Mouse (Mus musculus) midbrain, embryonic 15.5 days (tissue): ENCODE results near the gene Brat1. TPM values are rescaled to one million over a fixed set of nuclear protein-coding genes. Genes with fewer than 3 reads are reported as not detected.

Experiments
- ATAC-seq: fragments of 200-750 bp; cut with Nextera tagmentation; replicated peaks from 2 replicates; pipeline ENCODE4 v1.8.0; 2017; ENCODE audit warnings: moderate TSS enrichment
- H3K27ac ChIP-seq: fragments of 300-500 bp; sonication (generic); 2 replicates; pipeline ENCODE4 v1.5.1; 2015; ENCODE audit warnings: mild to moderate bottlenecking, inconsistent platforms
- H3K27me3 ChIP-seq: fragments of 300-500 bp; sonication (generic); replicated peaks from 2 replicates; pipeline ENCODE4 v1.6.1; 2015; ENCODE audit warnings: inconsistent platforms
- H3K36me3 ChIP-seq: fragments of 300-500 bp; sonication (generic); replicated peaks from 2 replicates; pipeline ENCODE4 v1.6.1; 2015; ENCODE audit warnings: inconsistent platforms
- H3K4me1 ChIP-seq: fragments of 300-500 bp; sonication (generic); 2 replicates; pipeline ENCODE4 v1.6.1; 2015; ENCODE audit warnings: inconsistent platforms
- H3K4me2 ChIP-seq: fragments of 300-500 bp; sonication (generic); 2 replicates; pipeline ENCODE4 v1.6.1; 2015; ENCODE audit warnings: inconsistent platforms, mild to moderate bottlenecking, moderate library complexity
- H3K4me3 ChIP-seq: fragments of 300-500 bp; sonication (generic); 2 replicates; pipeline ENCODE4 v1.5.1; 2015; ENCODE audit warnings: mild to moderate bottlenecking, inconsistent platforms
- H3K9ac ChIP-seq: fragments of 300-500 bp; sonication (generic); 2 replicates; pipeline ENCODE4 v1.6.1; 2015; ENCODE audit warnings: mild to moderate bottlenecking, inconsistent platforms
- H3K9me3 ChIP-seq: fragments of 300-500 bp; sonication (generic); 2 replicates; pipeline ENCODE4 v1.6.1; 2016; ENCODE audit warnings: inconsistent platforms
- WGBS: fragments of 180-500 bp; shearing (Covaris S2); methylation state at CpG from one replicate; pipeline ENCODE4 v1.1.7; 2015; ENCODE audit warnings: mixed read lengths; 5-methylcytosine and 5-hydroxymethylcytosine counted together
- polyA plus RNA-seq: library from polyadenylated mRNA; unstranded; fragments of >200 nt; fragmentation: Nextera tagmentation; extraction: Ambion mirVana; gene quantifications from 2 replicates; pipeline ENCODE4 v1.2.1, GENCODE M21; 2015

The Brat1 gene
- polyA plus RNA-seq, 1 experiment from 2014 or later, result 25.9 TPM

GRCm38 (mm10) chr5:140703480-140704377 is 1.1 kb upstream of the Brat1 start:
- Histone ChIP-seq H3K27ac (peak overlapping the region; percentile 92), H3K9me3 (no peaks in the 10 kb centered on the region), H3K9ac (peak overlapping the region; percentile 57; the same call in 1 of the 2 replicates), H3K27me3 (no peaks in the 10 kb centered on the region), H3K4me2 (peak overlapping the region; percentile 71), H3K4me1 (peaks cover 38% of the 10 kb centered on the region), H3K4me3 (peak overlapping the region; percentile 50), H3K36me3 (no peaks in the 10 kb centered on the region; the same call in 1 of the 2 replicates)
- no peak for ATAC-seq
- 42% methylated on average over 17 of the region's 17 CpGs for WGBS

GRCm38 (mm10) chr5:140705501-140706171 is 825 bp downstream of the Brat1 start:
- ATAC-seq, result no peak
- Histone ChIP-seq H3K27ac (peak overlapping the region; percentile 92), H3K36me3 (peaks cover 9% of the 10 kb centered on the region; the same call in 1 of the 2 replicates), H3K27me3 (no peaks in the 10 kb centered on the region), H3K4me1 (peaks cover 34% of the 10 kb centered on the region), H3K4me2 (peak overlapping the region; percentile 71), H3K9ac (peak overlapping the region; percentile 55), H3K9me3 (no peaks in the 10 kb centered on the region), H3K4me3 (peak overlapping the region; percentile 50)
- 65% methylated on average over 7 of the region's 7 CpGs for WGBS

- 91% methylated on average over 6 of the region's 6 CpGs for WGBS
- no peak overlapping the region for H3K9ac ChIP-seq
- H3K4me3 ChIP-seq, result no peak overlapping the region
- H3K27me3 ChIP-seq, result no peaks in the 10 kb centered on the region
- H3K27ac ChIP-seq, result no peak overlapping the region
- peaks cover 10% of the 10 kb centered on the region for H3K4me1 ChIP-seq
- H3K4me2 ChIP-seq, result no peak overlapping the region
- ATAC-seq, result no peak
- peaks cover 51% of the 10 kb centered on the region for H3K36me3 ChIP-seq
- H3K9me3 ChIP-seq, result no peaks in the 10 kb centered on the region
Measured at GRCm38 (mm10) chr5:140710315-140710714, 5.5 kb downstream of the Brat1 start.

- Histone ChIP-seq H3K27me3 (no peaks in the 10 kb centered on the region), H3K4me3 (no peak overlapping the region), H3K4me2 (no peak overlapping the region), H3K9me3 (no peaks in the 10 kb centered on the region), H3K9ac (no peak overlapping the region), H3K4me1 (peaks cover 3% of the 10 kb centered on the region), H3K27ac (no peak overlapping the region), H3K36me3 (peaks cover 56% of the 10 kb centered on the region)
- 85% methylated on average over 5 of the region's 5 CpGs for WGBS
- no peak for ATAC-seq
Measured at GRCm38 (mm10) chr5:140711040-140711439, 6.2 kb downstream of the Brat1 start.

- Histone ChIP-seq H3K27me3 (no peaks in the 10 kb centered on the region), H3K4me1 (peaks cover 22% of the 10 kb centered on the region; the same call in 1 of the 2 replicates), H3K27ac (no peak overlapping the region), H3K36me3 (peaks cover 33% of the 10 kb centered on the region; the same call in 1 of the 2 replicates), H3K9ac (no peak overlapping the region), H3K4me2 (no peak overlapping the region), H3K4me3 (no peak overlapping the region), H3K9me3 (no peaks in the 10 kb centered on the region)
- WGBS, result 79% methylated on average over 7 of the region's 7 CpGs
- no peak for ATAC-seq
Measured at GRCm38 (mm10) chr5:140720773-140721172, 16.0 kb downstream of the Brat1 start.

- no peak for ATAC-seq
Measured at GRCm38 (mm10) chr5:140722121-140722520, 17.3 kb downstream of the Brat1 start.

GRCm38 (mm10) chr5:140723822-140724221 is 19.0 kb downstream of the Brat1 start, which contains the start of gene Amz1:
Gene Amz1, plus strand, starts transcription at chr5:140724127.
- peak within 1 kb of the TSS; percentile 21; the same call in 1 of the 2 replicates for H3K27ac ChIP-seq
- H3K4me1 ChIP-seq, result peaks cover 22% of the 10 kb centered on the region; the same call in 1 of the 2 replicates
- H3K4me2 ChIP-seq, result peak within 1 kb of the TSS; percentile 22
- H3K9me3 ChIP-seq, result no peaks in the 10 kb centered on the region
- no peaks in the 10 kb centered on the region for H3K27me3 ChIP-seq
- peak within 1 kb of the TSS; percentile 10; the same call in 1 of the 2 replicates for H3K4me3 ChIP-seq
- peaks cover 8% of the 10 kb centered on the region; the same call in 1 of the 2 replicates for H3K36me3 ChIP-seq
- no peak within 1 kb of the TSS for H3K9ac ChIP-seq
- peak; percentile 82 for ATAC-seq
- WGBS, result 45% methylated on average over 13 of the region's 13 CpGs

More at GRCm38 (mm10) chr5:140722121-140722520, 17.3 kb downstream of the Brat1 start:
- no peaks in the 10 kb centered on the region for H3K27me3 ChIP-seq
- 81% methylated on average over 3 of the region's 3 CpGs for WGBS
- H3K4me2 ChIP-seq, result no peak overlapping the region
- no peak overlapping the region for H3K9ac ChIP-seq
- peaks cover 23% of the 10 kb centered on the region; the same call in 1 of the 2 replicates for H3K36me3 ChIP-seq
- H3K9me3 ChIP-seq, result no peaks in the 10 kb centered on the region
- no peak overlapping the region for H3K27ac ChIP-seq
- H3K4me3 ChIP-seq, result no peak overlapping the region
- peaks cover 22% of the 10 kb centered on the region; the same call in 1 of the 2 replicates for H3K4me1 ChIP-seq

- H3K36me3 ChIP-seq, result no peaks in the 10 kb centered on the region
- H3K27ac ChIP-seq, result peak overlapping the region; percentile 66; the same call in 1 of the 2 replicates
- H3K9ac ChIP-seq, result no peak overlapping the region
- peak; percentile 46 for ATAC-seq
- 75% methylated on average over 7 of the region's 7 CpGs for WGBS
- H3K9me3 ChIP-seq, result no peaks in the 10 kb centered on the region
- H3K4me2 ChIP-seq, result no peak overlapping the region
- peaks cover 22% of the 10 kb centered on the region; the same call in 1 of the 2 replicates for H3K4me1 ChIP-seq
- H3K4me3 ChIP-seq, result no peak overlapping the region
- no peaks in the 10 kb centered on the region for H3K27me3 ChIP-seq
Measured at GRCm38 (mm10) chr5:140726062-140726839, 21.4 kb downstream of the Brat1 start.

- H3K36me3 ChIP-seq, result no peaks in the 10 kb centered on the region
- H3K9me3 ChIP-seq, result no peaks in the 10 kb centered on the region
- H3K4me2 ChIP-seq, result no peak overlapping the region
- H3K27ac ChIP-seq, result 0 out of 2 replicates have a peak overlapping the region, but pooled peaks have one; percentile 21
- WGBS, result 83% methylated on average over 17 of the region's 17 CpGs
- H3K4me1 ChIP-seq, result peaks cover 22% of the 10 kb centered on the region; the same call in 1 of the 2 replicates
- H3K4me3 ChIP-seq, result no peak overlapping the region
- H3K9ac ChIP-seq, result no peak overlapping the region
- H3K27me3 ChIP-seq, result no peaks in the 10 kb centered on the region
- ATAC-seq, result no peak
Measured at GRCm38 (mm10) chr5:140726946-140727740, 22.3 kb downstream of the Brat1 start.

GRCm38 (mm10) chr5:140731040-140731797 is 26.4 kb downstream of the Brat1 start:
- Histone ChIP-seq H3K4me3 (no peak overlapping the region), H3K27ac (no peak overlapping the region), H3K9me3 (no peaks in the 10 kb centered on the region), H3K27me3 (peaks cover 14% of the 10 kb centered on the region), H3K4me1 (peaks cover 6% of the 10 kb centered on the region), H3K36me3 (no peaks in the 10 kb centered on the region), H3K9ac (no peak overlapping the region), H3K4me2 (no peak overlapping the region)
- WGBS, result 85% methylated on average over 11 of the region's 11 CpGs
- ATAC-seq, result no peak
